Mouse (Mus musculus): ENCODE data around the gene Mpnd. TPM values are rescaled to one million over a fixed set of nuclear protein-coding genes. Genes with fewer than 3 reads are reported as not detected.

Gene Mpnd
- polyA plus RNA-seq, 1 experiment from 2014 or later = 131 TPM

DNA sequence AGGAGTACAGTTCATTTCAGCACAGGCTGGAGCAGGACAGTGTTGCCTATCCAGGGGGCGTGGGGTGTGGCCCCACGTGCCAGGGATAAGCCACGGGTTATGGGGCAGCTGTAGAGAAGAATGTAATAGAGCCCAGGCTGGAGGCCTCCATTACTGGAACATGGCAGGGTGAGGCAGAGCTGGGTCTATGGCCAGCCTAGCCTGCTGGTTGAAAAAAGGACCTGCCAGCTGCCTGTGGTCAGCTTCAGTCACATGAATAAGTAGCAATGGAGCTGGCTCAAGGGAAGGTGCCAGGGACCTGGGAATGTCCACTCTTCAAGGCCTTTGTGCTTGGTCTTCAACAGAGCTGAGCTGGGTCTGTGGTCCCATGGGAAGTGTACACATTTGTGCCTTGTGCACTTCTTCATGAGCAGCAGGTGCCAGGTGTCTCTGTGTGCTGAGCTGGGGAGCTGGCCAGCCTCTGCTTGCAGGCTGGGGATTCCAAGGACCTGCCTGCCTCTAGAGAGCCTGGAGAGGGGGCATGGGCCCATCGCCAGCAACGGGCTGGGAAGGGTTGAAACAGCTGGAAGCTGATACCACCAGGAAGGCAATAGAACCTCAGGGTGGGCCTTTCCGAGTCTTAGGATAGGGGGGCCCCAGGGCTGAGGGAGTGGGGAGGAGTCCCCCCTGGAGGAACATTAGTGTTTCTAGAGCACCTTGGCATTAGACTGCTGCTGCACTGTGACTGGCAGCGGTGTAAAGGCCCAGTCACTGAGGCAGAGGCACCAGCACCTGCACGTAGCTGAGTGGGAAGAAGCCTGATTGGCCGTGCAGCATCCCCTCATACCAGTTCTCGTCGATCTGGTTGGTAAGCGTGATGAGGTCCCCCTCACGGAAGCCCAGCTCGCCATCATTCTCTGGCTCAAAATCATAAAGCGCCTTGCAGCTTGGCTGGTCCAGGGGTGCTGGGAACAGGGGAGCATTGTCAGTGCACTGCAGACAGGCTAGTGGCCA, 11.6 kb downstream of the Mpnd start:
- no peak overlapping the region for H3K4me3 ChIP-seq

GRCm38 (mm10) chr17:56017848-56018247, 12.3 kb downstream of the Mpnd start:
- no peak overlapping the region for H3K27ac ChIP-seq (replicated peaks)
- 93% methylated on average over 7 of the region's 7 CpGs for WGBS
- no peak for DNase-seq (ENCODE audit: low spot score)
- H3K27me3 ChIP-seq (ENCODE audit: low read depth, poor library complexity, severe bottlenecking) = no peaks in the 10 kb centered on the region
- H3K9me3 ChIP-seq (replicated peaks) = no peaks in the 10 kb centered on the region
- no peak overlapping the region for H3K4me3 ChIP-seq
- H3K36me3 ChIP-seq = peaks cover 83% of the 10 kb centered on the region
- peaks cover 5% of the 10 kb centered on the region for H3K4me1 ChIP-seq

More for the DNA sequence above, 11.6 kb downstream of the Mpnd start:
- H3K36me3 ChIP-seq = peaks cover 87% of the 10 kb centered on the region
- no peaks in the 10 kb centered on the region for H3K27me3 ChIP-seq (ENCODE audit: low read depth, poor library complexity, severe bottlenecking)
- 0 out of 2 replicates have a peak, but pooled peaks cover 3% of the 10 kb centered on the region for H3K4me1 ChIP-seq
- DNase-seq (ENCODE audit: low spot score) = no peak
- 84% methylated on average over 15 of the region's 15 CpGs for WGBS
- H3K27ac ChIP-seq (replicated peaks) = no peak overlapping the region
- no peaks in the 10 kb centered on the region for H3K9me3 ChIP-seq (replicated peaks)

GRCm38 (mm10) chr17:56018347-56019131, 13.0 kb downstream of the Mpnd start:
- Histone ChIP-seq H3K9me3 (replicated peaks) (no peaks in the 10 kb centered on the region), H3K4me1 (peaks cover 12% of the 10 kb centered on the region), H3K4me3 (no peak overlapping the region), H3K27ac (replicated peaks) (no peak overlapping the region), H3K36me3 (peaks cover 81% of the 10 kb centered on the region), H3K27me3 (ENCODE audit: low read depth, poor library complexity, severe bottlenecking) (no peaks in the 10 kb centered on the region)
- 80% methylated on average over 20 of the region's 20 CpGs for WGBS
- DNase-seq (ENCODE audit: low spot score) = no peak

- Histone ChIP-seq H3K4me3 (no peak overlapping the region), H3K27ac (replicated peaks) (no peak overlapping the region), H3K27me3 (ENCODE audit: low read depth, poor library complexity, severe bottlenecking) (no peaks in the 10 kb centered on the region), H3K36me3 (peaks cover 71% of the 10 kb centered on the region), H3K9me3 (replicated peaks) (no peaks in the 10 kb centered on the region), H3K4me1 (peaks cover 14% of the 10 kb centered on the region)
- DNase-seq (ENCODE audit: low spot score) = no peak
- 94% methylated on average over 6 of the region's 6 CpGs for WGBS
Observed at GRCm38 (mm10) chr17:56020400-56021084, 15.0 kb downstream of the Mpnd start.

DNA sequence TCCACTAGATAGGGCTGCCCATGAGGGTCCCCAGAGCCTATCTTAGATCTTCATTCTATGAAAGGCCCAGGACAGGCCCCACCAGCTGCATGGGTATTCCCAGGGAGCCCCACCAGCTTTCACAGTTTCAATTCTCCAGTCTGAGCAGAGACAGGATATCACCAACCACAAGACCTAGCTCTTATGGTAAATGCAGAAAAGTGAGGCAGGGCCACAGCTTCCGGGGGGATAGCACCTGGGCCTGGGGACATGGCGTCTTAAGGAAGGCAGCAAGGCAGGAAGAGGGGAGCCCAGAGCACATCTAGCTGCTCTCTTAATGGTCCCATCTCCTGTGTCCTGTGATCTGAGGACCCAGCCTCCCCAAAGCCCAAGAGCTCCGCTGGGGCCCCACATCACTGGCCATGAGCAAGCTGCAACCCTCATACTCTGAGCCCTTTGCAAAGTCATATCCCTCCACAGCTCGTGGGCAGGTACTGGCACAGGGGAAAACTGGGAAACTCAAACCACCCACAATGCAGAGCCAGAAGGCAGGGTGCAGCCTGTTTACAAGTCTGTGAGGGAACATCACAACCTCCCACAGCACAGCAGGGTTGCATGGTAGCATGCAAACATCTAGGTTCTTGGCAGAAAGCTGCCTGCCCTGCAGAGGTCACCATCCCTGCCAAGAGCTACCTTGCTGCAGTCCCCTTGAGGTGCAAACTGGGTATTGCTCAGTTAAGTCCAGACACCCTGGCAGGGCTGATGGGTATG, 15.8 kb downstream of the Mpnd start:
- Histone ChIP-seq H3K27me3 (ENCODE audit: low read depth, poor library complexity, severe bottlenecking) (no peaks in the 10 kb centered on the region), H3K4me1 (peaks cover 14% of the 10 kb centered on the region), H3K36me3 (peaks cover 68% of the 10 kb centered on the region), H3K27ac (replicated peaks) (no peak overlapping the region), H3K4me3 (no peak overlapping the region), H3K9me3 (replicated peaks) (no peaks in the 10 kb centered on the region)
- no peak for DNase-seq (ENCODE audit: low spot score)
- 90% methylated on average over 4 of the region's 4 CpGs for WGBS

- no peak for DNase-seq (ENCODE audit: low spot score)
- Histone ChIP-seq H3K4me3 (no peak overlapping the region), H3K27ac (replicated peaks) (no peak overlapping the region), H3K36me3 (peaks cover 66% of the 10 kb centered on the region), H3K27me3 (ENCODE audit: low read depth, poor library complexity, severe bottlenecking) (no peaks in the 10 kb centered on the region), H3K9me3 (replicated peaks) (no peaks in the 10 kb centered on the region), H3K4me1 (peaks cover 14% of the 10 kb centered on the region)
- WGBS = 82% methylated on average over 2 of the region's 2 CpGs
Observed at GRCm38 (mm10) chr17:56022131-56022988, 16.8 kb downstream of the Mpnd start.

DNA sequence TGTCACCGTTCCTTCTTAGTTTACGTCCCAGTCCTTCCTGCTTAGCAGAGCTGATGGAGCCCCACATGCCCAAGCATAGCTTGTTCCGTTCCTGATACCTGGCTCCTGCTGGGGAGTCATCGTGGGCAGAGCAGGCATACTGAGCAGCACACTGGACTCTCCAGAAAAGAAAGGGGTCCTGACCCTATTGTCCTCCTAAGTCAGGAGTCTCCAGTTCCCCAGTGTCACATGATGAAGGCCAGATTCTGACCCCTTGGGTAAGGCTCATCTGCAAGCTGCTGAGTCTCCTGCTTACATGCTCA, 17.4 kb downstream of the Mpnd start:
- H3K27me3 ChIP-seq (ENCODE audit: low read depth, poor library complexity, severe bottlenecking) = no peaks in the 10 kb centered on the region
- H3K27ac ChIP-seq (replicated peaks) = 0 out of 2 replicates have a peak overlapping the region, but pooled peaks have one; percentile 38
- no peak for DNase-seq (ENCODE audit: low spot score)
- H3K9me3 ChIP-seq (replicated peaks) = no peaks in the 10 kb centered on the region
- H3K4me1 ChIP-seq = peaks cover 14% of the 10 kb centered on the region
- H3K36me3 ChIP-seq = peaks cover 66% of the 10 kb centered on the region
- WGBS = 86% methylated on average over 4 of the region's 4 CpGs
- H3K4me3 ChIP-seq = no peak overlapping the region

DNA sequence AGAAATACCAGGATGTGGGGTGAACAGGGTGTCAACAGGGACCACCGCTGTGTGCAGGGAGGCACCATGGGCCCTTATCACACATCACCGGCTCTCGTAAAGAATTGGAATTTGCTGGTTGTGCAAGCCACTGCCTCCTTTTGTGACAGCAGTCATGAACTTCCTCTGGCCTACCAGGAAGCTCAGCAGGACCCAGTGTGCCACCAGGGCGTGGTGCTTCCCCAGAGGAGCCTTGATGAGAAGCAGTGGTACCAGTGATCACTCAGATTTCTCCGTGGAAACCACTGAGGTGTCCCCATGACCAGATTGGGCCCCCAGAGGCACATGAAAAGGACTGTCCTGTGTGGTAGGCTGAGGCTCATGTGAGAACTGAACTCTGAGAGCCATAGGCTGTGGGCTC, 17.9 kb downstream of the Mpnd start:
- DNase-seq (ENCODE audit: low spot score) = no peak
- H3K4me1 ChIP-seq = peaks cover 14% of the 10 kb centered on the region
- H3K4me3 ChIP-seq = no peak overlapping the region
- H3K9me3 ChIP-seq (replicated peaks) = no peaks in the 10 kb centered on the region
- 0 out of 2 replicates have a peak overlapping the region, but pooled peaks have one; percentile 38 for H3K27ac ChIP-seq (replicated peaks)
- H3K36me3 ChIP-seq = peaks cover 66% of the 10 kb centered on the region
- WGBS = 90% methylated on average over 5 of the region's 5 CpGs
- no peaks in the 10 kb centered on the region for H3K27me3 ChIP-seq (ENCODE audit: low read depth, poor library complexity, severe bottlenecking)

- peaks cover 66% of the 10 kb centered on the region for H3K36me3 ChIP-seq
- WGBS = 84% methylated on average over 2 of the region's 2 CpGs
- H3K27ac ChIP-seq (replicated peaks) = no peak overlapping the region
- peaks cover 17% of the 10 kb centered on the region for H3K4me1 ChIP-seq
- no peaks in the 10 kb centered on the region for H3K27me3 ChIP-seq (ENCODE audit: low read depth, poor library complexity, severe bottlenecking)
- DNase-seq (ENCODE audit: low spot score) = no peak
- no peaks in the 10 kb centered on the region for H3K9me3 ChIP-seq (replicated peaks)
- H3K4me3 ChIP-seq = no peak overlapping the region
Observed at GRCm38 (mm10) chr17:56024476-56024875, 19.0 kb downstream of the Mpnd start.

DNA sequence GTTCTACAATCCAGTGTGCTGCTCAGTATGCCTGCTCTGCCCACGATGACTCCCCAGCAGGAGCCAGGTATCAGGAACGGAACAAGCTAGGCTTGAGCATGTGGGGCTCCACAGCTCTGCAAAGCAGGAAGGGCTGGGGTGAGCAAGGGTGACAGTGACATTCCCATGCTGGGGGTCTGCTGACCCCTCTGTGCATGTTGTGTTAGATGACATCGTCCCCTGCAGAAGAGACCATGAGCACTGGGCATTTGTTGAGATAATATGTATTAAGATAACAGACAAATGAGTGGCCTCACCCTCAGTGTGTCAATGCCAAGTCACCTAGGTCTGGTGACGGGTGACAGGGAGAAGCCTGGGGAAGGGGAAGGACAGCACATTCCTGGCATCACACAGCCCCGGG, 19.4 kb downstream of the Mpnd start:
- WGBS = 85% methylated on average over 5 of the region's 5 CpGs
- H3K9me3 ChIP-seq (replicated peaks) = no peaks in the 10 kb centered on the region
- no peak overlapping the region for H3K27ac ChIP-seq (replicated peaks)
- H3K4me3 ChIP-seq = no peak overlapping the region
- H3K4me1 ChIP-seq = peaks cover 18% of the 10 kb centered on the region
- H3K36me3 ChIP-seq = peaks cover 66% of the 10 kb centered on the region
- DNase-seq (ENCODE audit: low spot score) = no peak
- no peaks in the 10 kb centered on the region for H3K27me3 ChIP-seq (ENCODE audit: low read depth, poor library complexity, severe bottlenecking)

DNA sequence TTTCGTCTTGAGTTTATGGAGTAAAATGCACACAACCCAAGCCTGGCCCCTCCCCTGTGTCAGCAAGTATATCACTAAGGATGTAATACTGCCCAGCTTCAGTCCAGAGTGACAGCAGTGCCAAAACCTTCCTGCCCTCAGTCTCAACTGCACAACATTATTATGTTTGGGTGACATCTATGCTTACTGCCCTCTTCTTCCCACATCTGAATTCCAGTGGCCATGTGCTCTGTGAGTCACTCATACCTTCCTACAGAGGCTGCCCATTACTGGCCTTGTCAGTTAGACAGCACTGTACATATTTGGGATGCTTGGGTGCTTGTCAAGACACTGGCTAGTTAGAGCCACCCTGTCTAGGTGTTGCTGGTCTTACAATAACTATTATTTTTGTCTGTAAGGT, 20.8 kb downstream of the Mpnd start:
- H3K36me3 ChIP-seq = peaks cover 69% of the 10 kb centered on the region
- no peaks in the 10 kb centered on the region for H3K9me3 ChIP-seq (replicated peaks)
- no peak overlapping the region for H3K4me3 ChIP-seq
- H3K27me3 ChIP-seq (ENCODE audit: low read depth, poor library complexity, severe bottlenecking) = no peaks in the 10 kb centered on the region
- WGBS = 97% methylated on average over 1 of the region's 1 CpGs
- no peak overlapping the region for H3K27ac ChIP-seq (replicated peaks)
- no peak for DNase-seq (ENCODE audit: low spot score)
- peaks cover 18% of the 10 kb centered on the region for H3K4me1 ChIP-seq
